Mouse (Mus musculus) bone marrow macrophage, adult 2 months (primary cell): ENCODE data around the gene Pacrg.

Experiments
- CTCF ChIP-seq: IDR thresholded peaks from 2 replicates; pipeline ENCODE4 v1.5.1; 2012; ENCODE audit warnings: low read depth, mild to moderate bottlenecking, low read length, moderate library complexity
- POLR2A ChIP-seq: IDR thresholded peaks from 2 replicates; pipeline ENCODE4 v1.6.1; 2012; ENCODE audit warnings: mild to moderate bottlenecking, low read depth, low read length, borderline replicate concordance

DNA sequence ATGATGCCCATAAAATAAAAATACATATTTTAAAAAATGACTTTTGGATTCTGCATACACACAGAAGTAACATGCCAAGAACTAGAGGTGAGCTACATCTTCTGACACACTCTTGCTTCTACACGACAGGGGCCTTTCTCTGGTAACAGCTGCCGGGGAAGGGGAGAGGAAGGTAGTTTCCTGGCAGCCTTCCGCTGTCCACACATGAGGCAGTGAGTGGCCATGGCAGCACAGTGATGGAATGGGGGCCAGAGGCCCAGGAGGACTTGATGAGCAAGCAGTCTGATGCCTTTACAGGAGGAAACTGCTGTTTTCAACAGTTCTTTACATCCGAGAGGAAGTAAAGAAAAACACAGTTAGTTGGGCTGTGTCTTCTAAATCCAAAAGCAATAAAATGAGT is 409.3 kb downstream of the Pacrg start:
- TF ChIP-seq POLR2A = no peak
- TF ChIP-seq CTCF = no peak
